Mouse (Mus musculus) heart, adult 2 months (tissue): ENCODE results near the gene Bcl10.

Source experiments
- CTCF ChIP-seq: fragments of 200-600 bp; IDR thresholded peaks from 2 replicates; pipeline ENCODE4 v1.8.1; 2022; ENCODE audit warnings: antibody characterized with exemption, mild to moderate bottlenecking, moderate library complexity
- EP300 ChIP-seq: fragments of 200-500 bp; IDR thresholded peaks from 2 replicates; pipeline ENCODE4 v1.6.1; 2011; ENCODE audit warnings: low read depth, low read length, control low read depth; ENCODE audit not compliant: insufficient read depth

GRCm38 (mm10) chr3:145953411-145953810 lies 30.8 kb downstream of the Bcl10 start:
- TF ChIP-seq EP300 (no peak), CTCF (no peak)
